In genomic region chr10:95057051-95057714, GRCm38 (mm10) we compare ENCODE assay signal across 27 mouse cellular contexts.
DNase-seq lines count a peak whose midpoint lies in the region; ATAC-seq and TF ChIP-seq lines count a peak whose summit lies in the region.
"Had no signal": no experiment of that assay in that cellular context is flagged by ENCODE, and none has a peak within 500 bp of the region (broad histone marks: within the 10 kb centered on the region; RNA-seq: fewer than 3 reads in every experiment).

No protein-coding gene starts in this region.

- no peaks in the 10 kb centered on the region for H3K27me3 ChIP-seq in hindbrain, embryonic 14.5 days (ENCODE audit: control insufficient read depth, insufficient read depth, low read length)
- no peaks in the 10 kb centered on the region for H3K27me3 ChIP-seq in hindbrain, embryonic 13.5 days
- H3K27me3 ChIP-seq in midbrain, postnatal 0 days (ENCODE audit: insufficient read depth, low read length), result no peaks in the 10 kb centered on the region
- H3K27me3 ChIP-seq: CH12.LX; intestine, embryonic 15.5 days; liver, embryonic 15.5 days; lung, embryonic 15.5 days had no signal

- H3K9ac ChIP-seq in hindbrain, embryonic 14.5 days, result no peak overlapping the region
- no peak overlapping the region for H3K9ac ChIP-seq in hindbrain, embryonic 13.5 days
- H3K9ac ChIP-seq in midbrain, postnatal 0 days (replicated peaks; ENCODE audit: low read length, poor library complexity, severe bottlenecking), result no peak overlapping the region
- H3K9ac ChIP-seq: intestine, embryonic 15.5 days; liver, embryonic 15.5 days; lung, embryonic 15.5 days had no signal

- TF ChIP-seq CTCF in midbrain, postnatal 0 days (IDR thresholded peaks at IDR 0.05), result no peak

- ATAC-seq in hindbrain, embryonic 14.5 days (ENCODE audit: low FRiP score), result 0 out of 2 replicates have a peak, but pooled peaks have one; percentile 51
- ATAC-seq in hindbrain, embryonic 13.5 days (ENCODE audit: low FRiP score), result no peak
- 0 out of 2 replicates have a peak, but pooled peaks have one; percentile 20 for ATAC-seq in midbrain, postnatal 0 days (ENCODE audit: low FRiP score)
- ATAC-seq: intestine, embryonic 15.5 days; Patski had no signal

- H3K9me3 ChIP-seq in hindbrain, embryonic 14.5 days (ENCODE audit: control insufficient read depth, low read length), result no peaks in the 10 kb centered on the region
- no peaks in the 10 kb centered on the region for H3K9me3 ChIP-seq in hindbrain, embryonic 13.5 days
- no peaks in the 10 kb centered on the region for H3K9me3 ChIP-seq in midbrain, postnatal 0 days (ENCODE audit: low read length)
- H3K9me3 ChIP-seq: G1E; heart, embryonic 10.5 days; intestine, embryonic 15.5 days; limb, embryonic 10.5 days; liver, embryonic 15.5 days; lung, embryonic 15.5 days had no signal

- no peak overlapping the region for H3K4me2 ChIP-seq in hindbrain, embryonic 14.5 days (replicated peaks)
- no peak overlapping the region for H3K4me2 ChIP-seq in hindbrain, embryonic 13.5 days
- H3K4me2 ChIP-seq in midbrain, postnatal 0 days (ENCODE audit: low read depth, low read length, poor library complexity, severe bottlenecking), result no peak overlapping the region
- H3K4me2 ChIP-seq: intestine, embryonic 15.5 days; liver, embryonic 15.5 days; lung, embryonic 15.5 days had no signal

- H3K36me3 ChIP-seq in hindbrain, embryonic 14.5 days (replicated peaks; ENCODE audit: control insufficient read depth, insufficient read depth), result no peaks in the 10 kb centered on the region
- no peaks in the 10 kb centered on the region for H3K36me3 ChIP-seq in hindbrain, embryonic 13.5 days
- H3K36me3 ChIP-seq in midbrain, postnatal 0 days (ENCODE audit: insufficient read depth, low read length), result no peaks in the 10 kb centered on the region
- H3K36me3 ChIP-seq: G1E; heart, embryonic 10.5 days; intestine, embryonic 15.5 days; limb, embryonic 10.5 days; liver, embryonic 15.5 days; lung, embryonic 15.5 days had no signal

- H3K27ac ChIP-seq in hindbrain, embryonic 14.5 days, result no peak overlapping the region
- no peak overlapping the region for H3K27ac ChIP-seq in hindbrain, embryonic 13.5 days
- no peak overlapping the region for H3K27ac ChIP-seq in midbrain, postnatal 0 days (ENCODE audit: low read depth, low read length)
- H3K27ac ChIP-seq: gastrocnemius, adult 2 months; heart, embryonic 10.5 days; intestine, embryonic 15.5 days; limb, embryonic 10.5 days; liver, embryonic 15.5 days; lung, embryonic 15.5 days; macrophage had no signal

- peak; percentile 43 for DNase-seq in hindbrain, embryonic 14.5 days (ENCODE audit: low spot score)
- DNase-seq in layer of hippocampus, adult 9-11 months, result peak; percentile 41
- DNase-seq in layer of hippocampus, postnatal 14 days (ENCODE audit: low spot score in 2 of 2), result no peak
- peak; percentile 8 for DNase-seq in right cerebral cortex, adult 18-20 months
- no peak for DNase-seq in right cerebral cortex, postnatal 4 days
- peak; percentile 50 for DNase-seq in midbrain, postnatal 0 days (ENCODE audit: low spot score)
- DNase-seq: adrenal gland, adult 2 months; B cell, adult 2 months; cerebellum, adult 18-20 months; cerebellum, postnatal 14 days; gastrocnemius, adult 2 months; heart, postnatal 4 days; kidney, adult 9 months; kidney, postnatal 25 days; liver; spleen, adult 18-20 months had no signal

- H3K4me1 ChIP-seq in hindbrain, embryonic 14.5 days (replicated peaks; ENCODE audit: control insufficient read depth, insufficient read depth, low read length), result peaks cover 11% of the 10 kb centered on the region
- peaks cover 15% of the 10 kb centered on the region for H3K4me1 ChIP-seq in hindbrain, embryonic 13.5 days (replicated peaks)
- H3K4me1 ChIP-seq in midbrain, postnatal 0 days (ENCODE audit: insufficient read depth, low read length), result peaks cover 3% of the 10 kb centered on the region; the same call in 1 of the 2 replicates
- H3K4me1 ChIP-seq: intestine, embryonic 15.5 days; liver, embryonic 15.5 days had no signal

- WGBS in hindbrain, embryonic 14.5 days, result 63% methylated on average over 9 of the region's 9 CpGs
- 69% methylated on average over 9 of the region's 9 CpGs for WGBS in hindbrain, embryonic 13.5 days
- 35% methylated on average over 9 of the region's 9 CpGs for WGBS in midbrain, postnatal 0 days

- H3K4me3 ChIP-seq in hindbrain, embryonic 14.5 days (replicated peaks; ENCODE audit: low read length), result no peak overlapping the region
- no peak overlapping the region for H3K4me3 ChIP-seq in hindbrain, embryonic 13.5 days
- H3K4me3 ChIP-seq in midbrain, postnatal 0 days (ENCODE audit: low read depth, low read length), result no peak overlapping the region
- H3K4me3 ChIP-seq: gastrocnemius, adult 2 months; heart, embryonic 10.5 days; intestine, embryonic 15.5 days; limb, embryonic 10.5 days; liver, embryonic 15.5 days; lung, embryonic 15.5 days; myocyte had no signal

Comparison
In these comparisons a context has a peak if more than half of its experiments do, and no peak if none do; other contexts are left out.
1. DNase-seq: peak in hindbrain, embryonic 14.5 days (single experiment), layer of hippocampus, adult 9-11 months (single experiment), right cerebral cortex, adult 18-20 months (single experiment) and midbrain, postnatal 0 days (single experiment); none in layer of hippocampus, postnatal 14 days (0 of 2) and right cerebral cortex, postnatal 4 days (single experiment).